Mouse (Mus musculus): ENCODE measurements around the gene Obscn. TPM values are rescaled to one million over a fixed set of nuclear protein-coding genes. Genes with fewer than 3 reads are reported as not detected.

Gene Obscn
- 0.94 and 1.0 TPM in 2 replicates for polyA plus RNA-seq (2012; rRNA removed)

DNA sequence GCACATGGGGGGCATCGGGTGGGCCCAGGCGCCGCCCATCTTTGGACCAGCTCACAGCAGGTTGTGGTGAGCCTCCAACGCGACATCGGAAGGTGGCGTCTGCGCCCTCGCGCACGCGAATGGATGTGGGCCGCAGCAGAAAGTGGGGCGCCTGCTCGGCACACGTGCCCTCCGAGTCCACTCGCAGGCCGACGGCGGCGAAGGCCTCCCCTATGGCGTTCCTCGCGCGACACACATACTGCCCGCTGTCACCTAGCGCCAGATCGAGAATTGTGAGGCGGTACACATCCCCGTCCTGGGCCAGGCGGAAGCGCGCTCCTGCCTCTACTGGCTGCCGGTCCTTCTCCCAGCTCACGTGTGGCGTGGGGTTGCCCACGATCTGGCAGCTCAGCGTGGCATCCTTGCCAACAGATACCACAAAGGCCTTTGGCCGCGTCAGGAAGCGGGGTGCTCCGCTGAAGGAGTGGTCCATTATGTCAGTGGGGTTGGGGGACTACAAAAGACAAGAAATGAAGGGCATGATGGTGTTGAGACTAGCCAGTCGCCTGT is at the start of gene Obscn:
Obscn (minus strand) TSS at position 499 of the 549 bp plus-strand sequence.

GRCm38 (mm10) chr11:59182864-59183331 is 46.7 kb upstream of the Obscn start, which contains the start of gene Gjc2:
Gene Gjc2 (minus strand): TSS chr11:59183213.

GRCm38 (mm10) chr11:59163255-59164236 is 27.3 kb upstream of the Obscn start, which contains the start of gene Iba57:
Gene Iba57 (minus strand): TSS chr11:59163739.

DNA sequence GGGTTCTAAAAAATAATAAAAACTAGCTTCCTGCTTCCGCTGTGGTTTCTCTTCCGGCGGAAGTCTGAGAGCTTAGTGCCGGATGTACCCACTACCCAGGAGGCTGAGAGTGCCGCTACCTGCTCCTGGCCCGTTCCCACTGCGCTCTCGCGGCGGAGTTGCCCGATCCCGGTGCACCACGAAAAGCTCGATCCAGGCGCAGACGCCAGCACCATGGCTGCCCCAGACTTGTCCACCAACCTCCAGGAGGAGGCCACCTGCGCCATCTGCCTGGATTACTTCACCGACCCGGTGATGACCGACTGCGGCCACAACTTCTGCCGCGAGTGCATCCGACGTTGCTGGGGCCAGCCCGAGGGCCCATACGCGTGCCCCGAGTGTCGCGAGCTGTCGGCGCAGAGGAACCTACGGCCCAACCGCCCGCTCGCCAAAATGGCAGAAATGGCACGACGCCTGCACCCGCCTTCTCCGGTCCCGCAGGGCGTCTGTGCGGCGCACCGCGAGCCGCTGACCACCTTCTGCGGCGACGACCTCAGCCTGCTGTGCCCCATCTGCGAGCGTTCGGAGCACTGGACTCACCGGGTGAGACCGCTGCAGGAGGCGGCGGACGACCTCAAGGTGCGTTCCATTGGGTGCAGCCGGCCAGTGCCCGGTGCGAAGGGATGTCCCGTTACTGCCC is 158.0 kb downstream of the Obscn start, which contains the start of gene Trim11:
Trim11 (plus strand) TSS at position 67 of the 679 bp plus-strand sequence.

GRCm38 (mm10) chr11:58954420-58955142 is 181.6 kb downstream of the Obscn start, which contains the start of the genes Hist3h2a and Trim17:
Gene Hist3h2a (plus strand): TSS chr11:58954685.
Gene Trim17 (plus strand): TSS chr11:58954685.

GRCm38 (mm10) chr11:58948542-58949479 is 187.4 kb downstream of the Obscn start, which contains the start of gene Hist3h2ba:
Gene Hist3h2ba (plus strand): TSS chr11:58948920.

Other genes with a start within 250 kb of the Obscn start
- 0.62 and 1.0 TPM in 2 replicates for gene Zfp39, start 232.2 kb downstream of the Obscn start, polyA plus RNA-seq (2012; rRNA removed)
- 0.08 TPM in 1 of 2 replicates, not detected in the other for gene Btnl10, start 218.5 kb downstream of the Obscn start, polyA plus RNA-seq (2012; rRNA removed)
- gene Rnf187, start 197.5 kb downstream of the Obscn start, polyA plus RNA-seq (2012; rRNA removed), result 340 and 524 TPM in 2 replicates
- gene Hist3h2ba, start 187.5 kb downstream of the Obscn start, polyA plus RNA-seq (2012; rRNA removed), result 3.8 and 4.6 TPM in 2 replicates
- 22.2 and 26.2 TPM in 2 replicates for gene Hist3h2a, start 181.7 kb downstream of the Obscn start, polyA plus RNA-seq (2012; rRNA removed)
- 0.36 and 0.40 TPM in 2 replicates for gene Trim17, start 181.7 kb downstream of the Obscn start, polyA plus RNA-seq (2012; rRNA removed)
- gene Trim11, start 158.3 kb downstream of the Obscn start, polyA plus RNA-seq (2012; rRNA removed), result 33.3 and 39.5 TPM in 2 replicates
- gene Iba57, start 27.3 kb upstream of the Obscn start, polyA plus RNA-seq (2012; rRNA removed), result 9.6 and 11.7 TPM in 2 replicates
- 10.5 and 15.1 TPM in 2 replicates for gene Gjc2, start 46.8 kb upstream of the Obscn start, polyA plus RNA-seq (2012; rRNA removed)
- gene Guk1, start 55.8 kb upstream of the Obscn start, polyA plus RNA-seq (2012; rRNA removed), result 225 and 229 TPM in 2 replicates
- gene Mrpl55, start 66.1 kb upstream of the Obscn start, polyA plus RNA-seq (2012; rRNA removed), result 46.3 and 59.7 TPM in 2 replicates
- gene 2310033P09Rik, start 71.9 kb upstream of the Obscn start, polyA plus RNA-seq (2012; rRNA removed), result 28.7 and 30.8 TPM in 2 replicates
- 678 and 802 TPM in 2 replicates for gene Arf1, start 91.9 kb upstream of the Obscn start, polyA plus RNA-seq (2012; rRNA removed)
- not detected in 2 replicates for gene Wnt3a, start 154.3 kb upstream of the Obscn start, polyA plus RNA-seq (2012; rRNA removed)
- 10.2 and 12.6 TPM in 2 replicates for gene Wnt9a, start 170.5 kb upstream of the Obscn start, polyA plus RNA-seq (2012; rRNA removed)
- gene Prss38, start 239.3 kb upstream of the Obscn start, polyA plus RNA-seq (2012; rRNA removed), result not detected in 2 replicates

Data from ovary, adult 2 months (tissue).